Mouse (Mus musculus) brain, adult 2 months (tissue): Measurements from ENCODE around the gene Syngr4.
A peak's percentile ranks its signal among the peaks of the same experiment; 100 is the strongest.

Experiments used
- DNase-seq: peaks from one replicate; pipeline ENCODE4 v3.0.0; 2011; ENCODE audit warnings: low read depth, low spot score

Syngr4 gene

GRCm38 (mm10) chr7:45869787-45870186 lies 26.7 kb downstream of the Syngr4 start:
- peak; percentile 36 for DNase-seq

GRCm38 (mm10) chr7:45869107-45869670 lies 27.3 kb downstream of the Syngr4 start:
- DNase-seq = peak; percentile 32

GRCm38 (mm10) chr7:45867871-45868270 lies 28.6 kb downstream of the Syngr4 start:
- DNase-seq = no peak

- peak; percentile 92 for DNase-seq
These were observed 30.3 kb downstream of the Syngr4 start for GRCm38 (mm10) chr7:45865925-45866910.

GRCm38 (mm10) chr7:45864435-45864834 lies 32.1 kb downstream of the Syngr4 start:
- DNase-seq = no peak

GRCm38 (mm10) chr7:45862804-45863203 lies 33.7 kb downstream of the Syngr4 start:
- no peak for DNase-seq

- no peak for DNase-seq
These were observed 37.5 kb downstream of the Syngr4 start for GRCm38 (mm10) chr7:45859008-45859407.

GRCm38 (mm10) chr7:45856950-45857901 lies 39.3 kb downstream of the Syngr4 start:
- DNase-seq = peak; percentile 47

GRCm38 (mm10) chr7:45853089-45853488 lies 43.4 kb downstream of the Syngr4 start:
- DNase-seq = no peak

- DNase-seq = no peak
These were observed 45.9 kb downstream of the Syngr4 start for GRCm38 (mm10) chr7:45850661-45851060.

GRCm38 (mm10) chr7:45848447-45849027 lies 48.0 kb downstream of the Syngr4 start:
- DNase-seq = peak; percentile 60

GRCm38 (mm10) chr7:45842950-45843744 lies 53.4 kb downstream of the Syngr4 start:
- no peak for DNase-seq
